Mouse (Mus musculus) intestine, postnatal 0 days (tissue): ENCODE measurements around the gene Zdhhc8. TPM values are rescaled to one million over a fixed set of nuclear protein-coding genes. Genes with fewer than 3 reads are reported as not detected.

Source experiments
- ATAC-seq: fragments of 200-750 bp; cut with Nextera tagmentation; 2 replicates; pipeline ENCODE4 v1.8.0; 2017; ENCODE audit warnings: mild to moderate bottlenecking, moderate TSS enrichment, moderate library complexity
- H3K27ac ChIP-seq: fragments of 300-500 bp; sonication (generic); 2 replicates; pipeline ENCODE4 v1.5.1; 2014; ENCODE audit warnings: mild to moderate bottlenecking, low read depth, low read length, moderate library complexity
- H3K27me3 ChIP-seq: fragments of 300-500 bp; sonication (generic); replicated peaks from 2 replicates; pipeline ENCODE4 v1.6.1; 2014; ENCODE audit warnings: low read length, mixed read lengths; ENCODE audit not compliant: control insufficient read depth, insufficient read depth
- H3K36me3 ChIP-seq: fragments of 300-500 bp; sonication (generic); 2 replicates; pipeline ENCODE4 v1.6.1; 2014; ENCODE audit warnings: mild to moderate bottlenecking, moderate library complexity; ENCODE audit not compliant: control insufficient read depth, insufficient read depth
- H3K4me1 ChIP-seq: fragments of 300-500 bp; sonication (generic); replicated peaks from 2 replicates; pipeline ENCODE4 v1.6.1; 2014; ENCODE audit warnings: antibody characterized with exemption, low read length, mixed read lengths; ENCODE audit not compliant: control insufficient read depth, insufficient read depth
- H3K4me2 ChIP-seq: fragments of 300-500 bp; sonication (generic); replicated peaks from 2 replicates; pipeline ENCODE4 v1.6.1; 2014; ENCODE audit warnings: low read depth, mild to moderate bottlenecking, moderate library complexity
- H3K4me3 ChIP-seq: fragments of 300-500 bp; sonication (generic); 2 replicates; pipeline ENCODE4 v1.5.1; 2014; ENCODE audit warnings: low read depth, low read length
- H3K9ac ChIP-seq: fragments of 300-500 bp; sonication (generic); 2 replicates; pipeline ENCODE4 v1.6.1; 2014; ENCODE audit warnings: mild to moderate bottlenecking, low read depth, low read length
- H3K9me3 ChIP-seq: fragments of 300-500 bp; sonication (generic); 2 replicates; pipeline ENCODE4 v1.6.1; 2016; ENCODE audit warnings: mixed run types; ENCODE audit not compliant: control insufficient read depth
- CTCF ChIP-seq: sonication (generic); IDR thresholded peaks from 2 replicates; pipeline ENCODE4 v1.5.1; 2016; ENCODE audit warnings: low read depth, mild to moderate bottlenecking, control low read depth, antibody characterized with exemption, moderate library complexity
- WGBS: fragments of 180-500 bp; shearing (Covaris S2); extraction: QIAGEN DNeasy Blood & Tissue Kit; methylation state at CpG from one replicate; pipeline ENCODE4 v1.1.7; 2014; 5-methylcytosine and 5-hydroxymethylcytosine counted together
- polyA plus RNA-seq: library from polyadenylated mRNA; unstranded; fragments of >200 nt; fragmentation: Nextera tagmentation; extraction: Ambion mirVana; gene quantifications from 2 replicates; pipeline ENCODE4 v1.2.1, GENCODE M21; 2015

Gene Zdhhc8
- polyA plus RNA-seq, 1 experiment from 2014 or later: 4.3 TPM

DNA sequence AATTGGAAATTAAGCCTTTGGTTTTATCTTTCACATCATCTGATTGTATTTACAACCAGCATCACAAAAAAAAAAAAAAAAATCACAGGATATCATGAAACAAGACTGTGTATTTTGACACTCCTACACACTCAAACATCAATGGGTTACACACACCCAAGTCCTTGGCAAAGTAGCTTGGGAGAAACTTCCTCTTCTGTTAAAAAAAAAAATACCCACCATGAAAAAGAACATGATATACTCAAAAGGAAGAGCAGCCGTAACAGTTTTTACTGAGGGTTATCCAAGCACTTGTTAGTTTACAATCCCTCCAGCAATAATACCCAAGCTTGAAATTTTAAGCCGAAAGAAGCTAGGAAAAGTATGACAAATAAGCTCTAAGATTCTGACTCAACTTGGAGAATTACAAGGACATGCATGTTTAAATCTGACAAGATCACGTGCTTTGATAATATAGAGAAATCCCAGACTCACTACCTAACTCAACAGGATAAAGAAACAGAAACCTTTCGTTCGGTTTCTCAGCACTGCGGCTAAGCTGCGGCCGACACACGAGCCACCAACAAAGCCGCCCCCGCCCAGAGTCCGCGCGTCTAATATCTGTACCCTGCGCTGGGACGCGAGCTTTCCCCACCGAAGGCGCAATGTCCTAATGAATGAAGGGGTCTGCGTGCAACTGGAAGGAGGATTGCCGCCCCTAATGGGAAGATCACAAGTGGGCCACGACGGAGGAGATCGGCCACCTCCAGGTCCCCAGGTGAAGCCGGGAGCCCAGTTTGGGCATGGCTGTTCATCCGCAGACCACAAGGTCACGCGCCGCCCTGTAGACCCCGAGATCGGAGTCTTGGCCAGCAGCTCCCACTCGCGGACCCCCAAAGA, 12.8 kb upstream of the Zdhhc8 start:
- H3K27ac ChIP-seq: peak overlapping the region; percentile 82
- H3K36me3 ChIP-seq: peaks cover 53% of the 10 kb centered on the region
- no peak for ATAC-seq
- peak overlapping the region; percentile 88 for H3K4me3 ChIP-seq
- WGBS: under 1% methylated on average over 33 of the region's 33 CpGs
- no peak for TF ChIP-seq CTCF
- no peaks in the 10 kb centered on the region for H3K27me3 ChIP-seq
- H3K4me1 ChIP-seq: 0 out of 2 replicates have a peak, but pooled peaks cover 8% of the 10 kb centered on the region
- H3K9me3 ChIP-seq: no peaks in the 10 kb centered on the region
- H3K9ac ChIP-seq: peak overlapping the region; percentile 86
- H3K4me2 ChIP-seq: peak overlapping the region; percentile 93

DNA sequence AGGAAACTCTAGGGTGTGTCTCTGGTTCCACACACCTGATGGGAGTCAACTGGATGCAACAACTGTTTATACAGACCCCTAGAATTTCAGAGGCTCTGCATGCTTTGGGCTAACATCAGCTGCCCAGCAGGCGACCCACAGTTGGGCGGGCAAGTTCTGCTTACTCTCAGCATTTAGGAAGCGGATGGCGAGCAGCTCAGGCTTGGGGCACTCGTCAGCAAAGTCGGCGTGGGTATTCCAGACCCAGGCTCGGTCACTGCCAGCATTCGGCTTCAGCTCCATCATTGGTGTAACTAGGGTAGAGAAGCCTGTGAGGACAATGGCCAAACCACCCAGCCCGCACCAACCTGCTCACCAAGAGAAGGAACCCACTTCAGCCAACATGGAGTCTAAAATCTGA, 6.6 kb upstream of the Zdhhc8 start:
- H3K9me3 ChIP-seq: no peaks in the 10 kb centered on the region
- H3K4me1 ChIP-seq: no peaks in the 10 kb centered on the region
- no peaks in the 10 kb centered on the region for H3K27me3 ChIP-seq
- no peak for ATAC-seq
- no peak for TF ChIP-seq CTCF
- peaks cover 82% of the 10 kb centered on the region for H3K36me3 ChIP-seq
- 92% methylated on average over 10 of the region's 10 CpGs for WGBS
- no peak overlapping the region for H3K27ac ChIP-seq
- H3K4me2 ChIP-seq: no peak overlapping the region
- H3K9ac ChIP-seq: no peak overlapping the region
- H3K4me3 ChIP-seq: no peak overlapping the region

DNA sequence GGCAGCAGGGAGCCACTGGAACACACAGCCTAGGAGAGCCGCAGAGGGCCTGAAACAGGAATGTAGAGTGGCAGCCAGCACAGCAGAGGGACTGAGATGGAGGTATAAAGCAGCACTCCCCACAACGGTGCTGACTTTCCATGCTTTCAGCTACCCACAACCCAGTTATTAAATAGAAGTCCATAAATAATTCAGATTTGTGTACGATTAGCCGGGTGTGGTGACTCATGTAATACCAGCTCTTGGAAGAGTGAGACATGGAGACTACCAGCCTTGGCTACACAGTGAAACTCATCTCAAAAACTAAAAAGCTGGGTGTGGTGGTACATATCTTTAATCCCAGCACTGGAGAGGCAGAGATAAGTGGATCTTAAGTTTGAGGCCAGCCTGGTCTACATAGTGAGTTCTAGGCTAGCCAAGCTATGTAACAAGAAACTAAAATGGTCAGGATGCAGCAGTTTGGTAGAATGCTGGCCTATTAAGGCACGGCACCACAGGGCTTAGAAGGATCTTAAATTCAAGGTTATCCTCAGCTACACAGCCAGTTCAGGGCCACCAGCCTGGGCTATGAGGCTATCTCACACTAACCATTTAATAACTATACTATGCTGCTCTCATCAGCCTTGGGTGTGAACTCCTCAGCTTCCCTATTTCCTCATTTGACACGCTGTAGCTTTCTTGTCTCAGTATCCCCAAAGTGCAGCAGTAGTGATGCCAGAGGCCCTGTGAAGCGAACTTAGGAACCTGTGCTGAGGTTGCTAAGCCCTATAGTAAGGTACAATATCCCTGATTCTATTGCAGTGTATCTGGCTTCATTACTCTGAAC, 2.0 kb upstream of the Zdhhc8 start:
- Histone ChIP-seq H3K9me3 (no peaks in the 10 kb centered on the region), H3K9ac (no peak overlapping the region), H3K27ac (no peak overlapping the region), H3K36me3 (peaks cover 40% of the 10 kb centered on the region), H3K4me1 (no peaks in the 10 kb centered on the region), H3K4me3 (no peak overlapping the region), H3K27me3 (no peaks in the 10 kb centered on the region), H3K4me2 (no peak overlapping the region)
- no peak for TF ChIP-seq CTCF
- 76% methylated on average over 7 of the region's 7 CpGs for WGBS
- ATAC-seq: no peak

DNA sequence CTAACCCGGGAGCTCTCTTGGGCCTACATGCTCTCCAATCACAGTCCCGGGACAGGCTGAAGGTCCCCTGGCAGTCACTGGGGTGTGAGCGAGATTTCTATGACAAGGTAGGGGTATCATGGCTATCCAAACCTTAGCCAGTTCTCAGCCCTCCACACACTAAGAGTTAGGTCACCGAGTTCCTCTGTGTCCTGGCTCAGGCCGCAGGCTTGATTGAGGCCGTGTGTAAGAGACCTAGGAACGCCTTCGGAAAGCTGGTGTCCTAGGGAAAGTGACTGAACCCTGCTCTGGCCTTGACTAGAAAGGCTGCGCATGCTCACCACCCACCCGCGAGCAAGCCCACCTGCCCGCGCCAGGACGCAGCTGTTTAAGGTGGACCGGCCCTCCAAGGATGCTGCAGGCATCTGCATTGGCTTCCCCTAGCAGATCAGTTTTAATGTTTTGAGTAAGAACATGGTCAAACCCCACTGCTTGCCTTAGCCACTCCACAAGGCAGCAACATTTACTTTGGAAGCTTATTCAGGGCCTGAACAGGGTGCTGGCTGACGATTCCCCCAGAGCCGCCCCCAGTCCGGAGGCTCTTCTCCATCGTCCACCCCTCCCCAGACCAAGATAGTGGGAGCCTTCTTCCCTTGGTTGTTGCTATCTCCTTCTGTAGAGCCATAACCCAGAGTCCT, 591 bp upstream of the Zdhhc8 start:
- WGBS: 10% methylated on average over 19 of the region's 19 CpGs
- no peak for TF ChIP-seq CTCF
- Histone ChIP-seq H3K4me3 (peak overlapping the region; percentile 83), H3K9ac (peak overlapping the region; percentile 73), H3K27ac (peak overlapping the region; percentile 41; the same call in 1 of the 2 replicates), H3K4me1 (no peaks in the 10 kb centered on the region), H3K36me3 (peaks cover 26% of the 10 kb centered on the region), H3K4me2 (peak overlapping the region; percentile 94), H3K9me3 (no peaks in the 10 kb centered on the region), H3K27me3 (no peaks in the 10 kb centered on the region)
- peak; percentile 42 for ATAC-seq

DNA sequence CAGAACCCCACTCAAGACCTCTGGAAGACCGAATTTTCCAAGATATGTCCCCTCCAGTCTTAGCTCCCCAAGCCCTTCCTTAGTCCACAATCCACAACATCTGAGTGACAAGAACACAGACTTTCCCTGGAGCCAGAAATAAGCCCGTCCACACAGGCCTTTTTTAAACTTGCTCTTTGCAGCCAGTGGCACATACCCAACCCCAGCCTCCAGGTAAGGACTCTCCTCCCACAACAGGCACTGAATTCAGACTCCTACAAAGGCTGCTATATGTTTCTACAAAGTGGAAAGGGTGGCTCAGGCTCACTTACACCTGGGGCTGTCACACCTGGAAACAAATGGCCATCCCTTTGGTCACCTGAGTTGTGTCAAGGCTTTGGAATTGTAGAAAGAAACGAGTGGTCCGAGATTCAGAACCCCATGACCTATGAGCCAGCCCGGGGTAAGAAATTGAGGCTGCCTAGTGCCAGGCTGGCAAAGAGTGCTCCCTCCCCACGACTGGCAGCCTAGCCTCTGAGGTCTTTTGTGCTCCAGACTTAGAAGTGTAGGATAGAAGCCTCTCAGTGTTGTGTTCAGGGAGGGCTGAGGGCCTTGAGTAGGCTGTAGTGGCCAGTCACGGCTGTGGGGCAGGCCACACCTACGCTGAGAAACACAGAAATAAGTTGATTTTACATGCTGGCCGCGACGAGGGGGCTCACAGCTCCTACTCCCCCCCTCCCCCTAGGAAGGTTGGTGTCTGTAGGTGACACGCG, 841 bp downstream of the Zdhhc8 start:
- H3K27ac ChIP-seq: peak overlapping the region; percentile 35; the same call in 1 of the 2 replicates
- TF ChIP-seq CTCF: no peak
- peak overlapping the region; percentile 83 for H3K4me3 ChIP-seq
- 17% methylated on average over 13 of the region's 13 CpGs for WGBS
- peak overlapping the region; percentile 73 for H3K9ac ChIP-seq
- no peaks in the 10 kb centered on the region for H3K4me1 ChIP-seq
- no peaks in the 10 kb centered on the region for H3K9me3 ChIP-seq
- no peak for ATAC-seq
- H3K36me3 ChIP-seq: peaks cover 13% of the 10 kb centered on the region
- peak overlapping the region; percentile 94 for H3K4me2 ChIP-seq
- no peaks in the 10 kb centered on the region for H3K27me3 ChIP-seq
